8 mouse cellular contexts compared by ENCODE assay signal in genomic region chr5:108660632-108661268, GRCm38 (mm10). TPM values are rescaled to one million over a fixed set of nuclear protein-coding genes. Genes with fewer than 3 reads are reported as not detected.
DNase-seq lines count a peak whose midpoint lies in the region; ATAC-seq and TF ChIP-seq lines count a peak whose summit lies in the region.

No protein-coding gene starts in this region.

- peaks cover 13% of the 10 kb centered on the region for H3K79me2 ChIP-seq in MEL (ENCODE audit: control insufficient read depth, insufficient read depth, low read length, poor library complexity)

- peak; percentile 91 for DNase-seq in MEL (ENCODE audit: low read depth, low spot score)
- peak; percentile 94 to 97 for DNase-seq in cerebellum, adult 18-20 months
- DNase-seq in forebrain, postnatal 0 days, result peak; percentile 89
- peak; percentile 95 for DNase-seq in heart, postnatal 4 days
- DNase-seq in layer of hippocampus, adult 8-10 months (ENCODE audit: low spot score in 2 of 2), result peak; percentile 81 to 87
- peak; percentile 97 for DNase-seq in lung, embryonic 14.5 days
- peak; percentile 81 to 83 for DNase-seq in thymus, adult 18-20 months

- WGBS in forebrain, postnatal 0 days, result 10% methylated on average over 35 of the region's 36 CpGs
- 13% methylated on average over 36 of the region's 36 CpGs for WGBS in lung, embryonic 14.5 days

- H3K9me3 ChIP-seq in MEL (replicated peaks; ENCODE audit: insufficient read depth, low read length), result no peaks in the 10 kb centered on the region
- no peaks in the 10 kb centered on the region for H3K9me3 ChIP-seq in forebrain, postnatal 0 days (ENCODE audit: low read length)
- H3K9me3 ChIP-seq in lung, embryonic 14.5 days (ENCODE audit: low read depth, low read length), result no peaks in the 10 kb centered on the region

- H3K4me2 ChIP-seq in forebrain, postnatal 0 days (ENCODE audit: low read depth), result peak overlapping the region; percentile 96
- peak overlapping the region; percentile 93 for H3K4me2 ChIP-seq in lung, embryonic 14.5 days

- peaks cover 0 to 2% of the 10 kb centered on the region in 2 experiments; a peak in 2 of 4 replicates for H3K36me3 ChIP-seq in MEL (ENCODE audit: control insufficient read depth in 1 of 2, insufficient read depth in 2 of 2, low read length in 2 of 2)
- peaks cover 19% of the 10 kb centered on the region for H3K36me3 ChIP-seq in forebrain, postnatal 0 days (ENCODE audit: insufficient read depth)
- peaks cover 24% of the 10 kb centered on the region; the same call in 1 of the 2 replicates for H3K36me3 ChIP-seq in lung, embryonic 14.5 days (ENCODE audit: insufficient read depth)

- H3K9ac ChIP-seq in MEL (ENCODE audit: control insufficient read depth, low read depth, low read length, poor library complexity, severe bottlenecking), result peak overlapping the region; percentile 92
- peak overlapping the region; percentile 93 for H3K9ac ChIP-seq in forebrain, postnatal 0 days
- H3K9ac ChIP-seq in lung, embryonic 14.5 days, result peak overlapping the region; percentile 93

- TF ChIP-seq CTCF in MEL (IDR thresholded peaks at IDR 0.05 in 2 of 3, conservative IDR thresholded peaks at IDR 0.05 in 1 of 3; ENCODE audit: control insufficient read depth in 1 of 3, insufficient read depth in 1 of 3, low read depth in 2 of 3, low read length in 3 of 3, poor library complexity in 1 of 3, severe bottlenecking in 1 of 3), result no peak
- no peak for TF ChIP-seq CTCF in forebrain, postnatal 0 days (IDR thresholded peaks at IDR 0.05; ENCODE audit: low read depth)
- no peak for TF ChIP-seq CTCF in lung, embryonic 14.5 days (IDR thresholded peaks at IDR 0.05; ENCODE audit: low read depth)

- TF ChIP-seq POLR2A in MEL (IDR thresholded peaks at IDR 0.05; ENCODE audit: control insufficient read depth in 1 of 2, insufficient read depth in 1 of 2, low read depth in 1 of 2, low read length in 2 of 2, poor library complexity in 1 of 2), result peak; percentile 77 to 86

- no peaks in the 10 kb centered on the region for H3K27me3 ChIP-seq in MEL (ENCODE audit: control insufficient read depth in 1 of 2, insufficient read depth in 2 of 2, low read length in 2 of 2)
- H3K27me3 ChIP-seq in forebrain, postnatal 0 days (ENCODE audit: insufficient read depth, low read length), result no peaks in the 10 kb centered on the region
- H3K27me3 ChIP-seq in lung, embryonic 14.5 days (ENCODE audit: insufficient read depth, low read length), result no peaks in the 10 kb centered on the region

- no peak for TF ChIP-seq RAD21 in MEL (IDR thresholded peaks at IDR 0.05; ENCODE audit: low read depth, low read length)

- peaks cover 4 to 14% of the 10 kb centered on the region in 2 experiments for H3K4me1 ChIP-seq in MEL (ENCODE audit: control insufficient read depth in 1 of 2, insufficient read depth in 2 of 2, low read length in 2 of 2)
- peaks cover 8% of the 10 kb centered on the region for H3K4me1 ChIP-seq in forebrain, postnatal 0 days (ENCODE audit: insufficient read depth)
- H3K4me1 ChIP-seq in lung, embryonic 14.5 days (ENCODE audit: insufficient read depth), result no peaks in the 10 kb centered on the region

- H3K4me3 ChIP-seq in MEL (ENCODE audit: control insufficient read depth in 1 of 2, insufficient read depth in 1 of 2, low read depth in 2 of 2, low read length in 2 of 2), result peak overlapping the region; percentile 92 to 95
- H3K4me3 ChIP-seq in forebrain, postnatal 0 days (ENCODE audit: low read depth, low read length), result peak overlapping the region; percentile 88
- peak overlapping the region; percentile 84 for H3K4me3 ChIP-seq in lung, embryonic 14.5 days (ENCODE audit: low read depth, low read length)

- no peak for TF ChIP-seq EP300 in MEL (IDR thresholded peaks at IDR 0.05; ENCODE audit: low read depth in 1 of 2, low read length in 2 of 2)

- ATAC-seq in forebrain, postnatal 0 days, result peak; percentile 99
- ATAC-seq in lung, embryonic 14.5 days (ENCODE audit: insufficient read depth), result peak; percentile 99
- ATAC-seq in neutrophil, adult 5-6 weeks (ENCODE audit: extremely low read depth, insufficient number of reproducible peaks, low FRiP score, poor library complexity, severe bottlenecking), result peak; percentile 89

- no peak overlapping the region for H3K27ac ChIP-seq in MEL (ENCODE audit: control insufficient read depth, low read depth, low read length)
- peak overlapping the region; percentile 40; the same call in 1 of the 2 replicates for H3K27ac ChIP-seq in forebrain, postnatal 0 days (ENCODE audit: low read depth, low read length)
- peak overlapping the region; percentile 36; the same call in 1 of the 2 replicates for H3K27ac ChIP-seq in lung, embryonic 14.5 days (ENCODE audit: low read depth)

TF ChIP-seq in MEL, 35 proteins besides CTCF, POLR2A, EP300 and RAD21 (continues in another document):
- no peak for TF ChIP-seq ZNF384 (IDR thresholded peaks at IDR 0.05; ENCODE audit: low read depth, low read length)
- TF ChIP-seq SIN3A (IDR thresholded peaks at IDR 0.05; ENCODE audit: low read length), result peak; percentile 71; the same call in 1 of the 2 replicates
- TF ChIP-seq NRF1 (IDR thresholded peaks at IDR 0.05; ENCODE audit: insufficient read depth, low read depth, low read length, poor library complexity, severe bottlenecking), result peak; percentile 82
- no peak for TF ChIP-seq E2F4 (IDR thresholded peaks at IDR 0.05; ENCODE audit: borderline replicate concordance, low read depth, low read length)
- TF ChIP-seq MAZ (IDR thresholded peaks at IDR 0.05; ENCODE audit: low read depth, low read length), result no peak
- TF ChIP-seq KAT2A (conservative IDR thresholded peaks at IDR 0.05; ENCODE audit: low read depth, low read length), result no peak
- TF ChIP-seq POLR2AphosphoS5 (IDR thresholded peaks at IDR 0.05; ENCODE audit: borderline replicate concordance, low read depth, low read length), result no peak
- peak; percentile 57 for TF ChIP-seq ELF1 (IDR thresholded peaks at IDR 0.05; ENCODE audit: low read depth, low read length)
- peak; percentile 81 for TF ChIP-seq NELFE (IDR thresholded peaks at IDR 0.05; ENCODE audit: low read depth, low read length)
- 0 out of 2 replicates have a peak, but pooled peaks have one; percentile 45 for TF ChIP-seq TBP (IDR thresholded peaks at IDR 0.05; ENCODE audit: low read depth, low read length)

RNA-seq across cellular contexts. Expression of gene Idua, which starts 0.6 kb away (rescaled TPM):
- 1.5 and 1.9 TPM in 2 replicates for total RNA-seq in MEL (2012; rRNA removed)
- polyA plus RNA-seq in MEL (2012; ENCODE audit: insufficient read depth in 1 of 2, insufficient read length in 2 of 2, low read depth in 1 of 2, low replicate concordance in 2 of 2, missing spikeins in 1 of 2), result 1 to 10 TPM in 1 of 2 experiments, not detected in 1; 9.5 TPM
- total RNA-seq in forebrain, postnatal 0 days (2014; rRNA removed), result 5.7 and 8.7 TPM in 2 replicates
- polyA plus RNA-seq in forebrain, postnatal 0 days (2015; fragmentation: Nextera tagmentation; extraction: Ambion mirVana), result 4.3 and 6.3 TPM in 2 replicates
- 10 to 100 TPM; 12.9 to 15.3 TPM for total RNA-seq in heart, postnatal 4 days (2021)
- total RNA-seq in layer of hippocampus, adult 8-10 months (2022), result 10 to 100 TPM; 17.4 to 27.3 (median 22.4) TPM
- polyA plus RNA-seq in lung, embryonic 14.5 days (2014; fragmentation: Nextera tagmentation; extraction: Ambion mirVana), result 11.8 and 12.3 TPM in 2 replicates
- 11.9 and 13.0 TPM in 2 replicates for total RNA-seq in neutrophil, adult 5-6 weeks (2017)

RNA-seq across cellular contexts. Expression of gene Dgkq, which starts 8.7 kb away (rescaled TPM):
- total RNA-seq in MEL (2012; rRNA removed), result 10.5 and 11.3 TPM in 2 replicates
- polyA plus RNA-seq in MEL (2012; ENCODE audit: insufficient read depth in 1 of 2, insufficient read length in 2 of 2, low read depth in 1 of 2, low replicate concordance in 2 of 2, missing spikeins in 1 of 2), result 10 to 100 TPM in 1 of 2 experiments, not detected in 1; 11.3 TPM
- 54.5 and 59.5 TPM in 2 replicates for total RNA-seq in forebrain, postnatal 0 days (2014; rRNA removed)
- 8.6 and 11.6 TPM in 2 replicates for polyA plus RNA-seq in forebrain, postnatal 0 days (2015; fragmentation: Nextera tagmentation; extraction: Ambion mirVana)
- total RNA-seq in heart, postnatal 4 days (2021), result 10 to 100 TPM; 11.8 to 16.2 TPM
- total RNA-seq in layer of hippocampus, adult 8-10 months (2022), result 10 to 100 TPM; 52.6 to 61.4 (median 58.7) TPM
- polyA plus RNA-seq in lung, embryonic 14.5 days (2014; fragmentation: Nextera tagmentation; extraction: Ambion mirVana), result 8.7 and 12.1 TPM in 2 replicates
- 18.9 and 43.5 TPM in 2 replicates for total RNA-seq in neutrophil, adult 5-6 weeks (2017)

RNA-seq across cellular contexts. Expression of gene Slc26a1, which starts 14.6 kb away (rescaled TPM):
- 31.2 and 33.9 TPM in 2 replicates for total RNA-seq in MEL (2012; rRNA removed)
- 10 to 100 TPM in 1 of 2 experiments, not detected in 1; 29.6 TPM for polyA plus RNA-seq in MEL (2012; ENCODE audit: insufficient read depth in 1 of 2, insufficient read length in 2 of 2, low read depth in 1 of 2, low replicate concordance in 2 of 2, missing spikeins in 1 of 2)
- 4.4 and 6.9 TPM in 2 replicates for total RNA-seq in forebrain, postnatal 0 days (2014; rRNA removed)
- 2.6 and 3.9 TPM in 2 replicates for polyA plus RNA-seq in forebrain, postnatal 0 days (2015; fragmentation: Nextera tagmentation; extraction: Ambion mirVana)
- under 1 TPM in 1 of 2 experiments, not detected in 1; 0.23 TPM for total RNA-seq in heart, postnatal 4 days (2021)
- 1 to 10 TPM; 1.0 to 1.8 (median 1.5) TPM for total RNA-seq in layer of hippocampus, adult 8-10 months (2022)
- 0.60 and 0.70 TPM in 2 replicates for polyA plus RNA-seq in lung, embryonic 14.5 days (2014; fragmentation: Nextera tagmentation; extraction: Ambion mirVana)
- 0.12 TPM in 1 of 2 replicates, not detected in the other for total RNA-seq in neutrophil, adult 5-6 weeks (2017)

RNA-seq across cellular contexts. Expression of gene Tmem175, which starts 31.2 kb away (rescaled TPM):
- total RNA-seq in MEL (2012; rRNA removed), result 19.3 and 22.1 TPM in 2 replicates
- 10 to 100 TPM in 1 of 2 experiments, not detected in 1; 39.2 TPM for polyA plus RNA-seq in MEL (2012; ENCODE audit: insufficient read depth in 1 of 2, insufficient read length in 2 of 2, low read depth in 1 of 2, low replicate concordance in 2 of 2, missing spikeins in 1 of 2)
- 17.5 and 27.2 TPM in 2 replicates for total RNA-seq in forebrain, postnatal 0 days (2014; rRNA removed)
- 32.2 and 34.8 TPM in 2 replicates for polyA plus RNA-seq in forebrain, postnatal 0 days (2015; fragmentation: Nextera tagmentation; extraction: Ambion mirVana)
- total RNA-seq in heart, postnatal 4 days (2021), result 1 to 10 TPM; 8.3 to 9.4 TPM
- total RNA-seq in layer of hippocampus, adult 8-10 months (2022), result 10 to 100 TPM; 39.5 to 44.9 (median 42.5) TPM
- polyA plus RNA-seq in lung, embryonic 14.5 days (2014; fragmentation: Nextera tagmentation; extraction: Ambion mirVana), result 26.4 and 29.0 TPM in 2 replicates
- total RNA-seq in neutrophil, adult 5-6 weeks (2017), result 14.9 and 17.3 TPM in 2 replicates

RNA-seq across cellular contexts. Expression of gene Gak, which starts 31.2 kb away (rescaled TPM):
- total RNA-seq in MEL (2012; rRNA removed), result 48.5 and 54.9 TPM in 2 replicates
- 10 to 100 TPM in 1 of 2 experiments, not detected in 1; 76.4 TPM for polyA plus RNA-seq in MEL (2012; ENCODE audit: insufficient read depth in 1 of 2, insufficient read length in 2 of 2, low read depth in 1 of 2, low replicate concordance in 2 of 2, missing spikeins in 1 of 2)
- 77.6 and 79.1 TPM in 2 replicates for total RNA-seq in forebrain, postnatal 0 days (2014; rRNA removed)
- polyA plus RNA-seq in forebrain, postnatal 0 days (2015; fragmentation: Nextera tagmentation; extraction: Ambion mirVana), result 44.6 and 48.6 TPM in 2 replicates
- total RNA-seq in heart, postnatal 4 days (2021), result 10 to 100 TPM; 36.7 to 36.9 TPM
- total RNA-seq in layer of hippocampus, adult 8-10 months (2022), result 100 to 1,000 TPM in 2 of 4 experiments, 10 to 100 TPM in 2; 94.1 to 111 (median 102) TPM
- 48.7 and 52.1 TPM in 2 replicates for polyA plus RNA-seq in lung, embryonic 14.5 days (2014; fragmentation: Nextera tagmentation; extraction: Ambion mirVana)
- total RNA-seq in neutrophil, adult 5-6 weeks (2017), result 169 and 179 TPM in 2 replicates
